Mouse (Mus musculus): ENCODE data around the gene Txnrd2.

The Txnrd2 gene

GRCm38 (mm10) chr16:18394056-18394455 is 32.1 kb upstream of the Txnrd2 start:
- DNase-seq: no peak

- no peak for DNase-seq
Observed at GRCm38 (mm10) chr16:18394777-18395619, 31.2 kb upstream of the Txnrd2 start.

- DNase-seq: no peak
Observed at GRCm38 (mm10) chr16:18395620-18396036, 30.6 kb upstream of the Txnrd2 start.

DNA sequence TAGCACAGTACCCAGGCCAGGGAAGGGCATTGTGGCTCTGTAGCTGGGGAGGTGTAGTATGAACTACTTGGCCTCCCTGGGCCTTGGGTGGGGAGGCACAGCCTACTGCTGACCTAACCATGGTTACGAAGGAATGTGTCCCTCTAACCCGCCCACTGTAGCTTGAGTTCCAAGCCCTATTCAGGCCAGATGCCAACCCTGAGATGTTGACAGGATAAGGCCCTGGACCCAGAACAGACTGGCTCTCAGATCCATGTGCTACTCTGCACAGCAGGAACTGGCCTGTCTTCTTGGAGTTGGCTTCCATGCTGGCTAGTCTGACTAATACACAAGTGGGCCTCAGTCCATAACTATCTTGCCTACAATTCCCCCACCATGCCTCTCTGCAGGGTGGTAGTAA is 30.0 kb upstream of the Txnrd2 start:
- no peak for DNase-seq

GRCm38 (mm10) chr16:18396791-18397621 is 29.2 kb upstream of the Txnrd2 start:
- no peak for DNase-seq

- no peak for DNase-seq
Observed at GRCm38 (mm10) chr16:18400028-18400427, 26.2 kb upstream of the Txnrd2 start.

DNA sequence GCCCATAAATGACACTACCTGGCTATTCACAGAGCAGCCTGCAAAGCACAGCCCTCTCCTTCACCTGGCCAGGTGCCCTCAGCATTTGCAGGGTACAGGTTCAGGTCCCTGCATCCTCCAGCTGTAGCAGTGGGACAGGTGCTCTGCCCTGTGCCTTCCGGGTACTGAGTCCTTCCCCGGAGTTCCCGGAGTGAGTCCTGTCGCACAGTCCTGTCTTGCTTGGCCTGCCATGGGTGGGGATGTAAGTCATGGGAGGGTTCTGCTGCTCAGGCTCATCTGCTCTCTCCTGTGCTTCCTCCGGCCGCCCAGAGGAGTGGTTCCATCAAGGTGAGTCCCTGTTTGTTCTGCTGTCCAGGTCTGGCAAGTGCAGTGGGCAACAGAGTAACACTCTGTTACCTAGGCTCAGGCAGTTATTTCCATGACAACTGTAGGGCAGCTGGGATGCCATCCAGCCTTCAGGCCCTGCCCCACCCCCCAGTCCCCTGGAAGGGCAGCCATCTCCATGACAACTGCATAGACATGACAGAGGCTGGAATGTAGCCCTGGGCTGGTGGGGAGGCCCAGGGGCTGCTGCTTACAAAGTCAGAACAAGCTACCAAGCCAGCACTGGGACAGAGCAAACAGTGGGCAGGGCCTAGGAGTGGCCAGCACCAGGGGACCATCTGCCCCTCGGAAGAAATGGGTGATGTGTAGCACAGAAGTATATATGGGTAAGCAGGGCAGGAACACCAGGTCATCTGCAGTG is 25.5 kb upstream of the Txnrd2 start:
- no peak for DNase-seq

- no peak for DNase-seq
Observed at GRCm38 (mm10) chr16:18403285-18403684, 22.9 kb upstream of the Txnrd2 start.

GRCm38 (mm10) chr16:18405091-18405854 is 20.9 kb upstream of the Txnrd2 start:
- no peak for DNase-seq

DNA sequence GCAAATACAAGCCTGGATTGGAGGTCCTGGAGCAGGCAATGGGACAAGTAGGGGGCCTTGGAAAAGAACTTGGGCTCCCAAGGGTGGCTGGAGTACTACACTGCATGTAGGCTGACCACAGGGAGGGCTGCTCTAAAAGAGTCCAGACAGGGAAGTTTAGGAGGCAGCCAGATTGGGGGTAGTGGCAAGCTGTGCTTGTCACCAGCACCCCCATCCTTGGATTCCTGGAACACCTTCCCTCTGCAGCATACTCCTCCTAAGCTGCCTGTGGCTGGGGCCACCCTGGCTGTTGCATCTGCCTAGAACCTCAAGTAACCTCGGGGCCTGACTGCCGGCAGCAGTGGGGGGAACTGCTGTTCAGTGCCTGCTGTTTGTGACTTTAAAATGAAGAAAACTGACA is 20.3 kb upstream of the Txnrd2 start:
- no peak for DNase-seq

DNA sequence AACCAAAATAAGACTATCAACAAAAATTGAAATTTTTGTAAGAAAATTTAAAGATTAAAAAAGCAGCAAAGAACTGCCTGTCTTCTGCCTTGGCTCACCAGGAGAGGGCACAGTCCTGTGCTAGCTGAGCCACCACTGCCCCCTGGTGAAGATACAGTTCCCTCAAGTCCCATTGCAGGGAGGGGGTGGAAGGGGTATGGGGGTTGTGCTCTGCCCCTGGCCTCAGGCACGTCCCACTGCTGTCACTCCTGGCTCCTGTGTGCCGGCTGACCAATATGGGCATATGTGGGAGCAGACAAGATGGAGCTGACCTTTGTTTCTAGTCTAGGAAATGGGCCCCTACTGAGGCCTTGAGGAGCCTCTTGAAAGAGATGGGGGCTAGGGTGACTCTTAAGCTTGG is 19.9 kb upstream of the Txnrd2 start:
- peak in 1 of 2 experiments; percentile 35 for DNase-seq

DNA sequence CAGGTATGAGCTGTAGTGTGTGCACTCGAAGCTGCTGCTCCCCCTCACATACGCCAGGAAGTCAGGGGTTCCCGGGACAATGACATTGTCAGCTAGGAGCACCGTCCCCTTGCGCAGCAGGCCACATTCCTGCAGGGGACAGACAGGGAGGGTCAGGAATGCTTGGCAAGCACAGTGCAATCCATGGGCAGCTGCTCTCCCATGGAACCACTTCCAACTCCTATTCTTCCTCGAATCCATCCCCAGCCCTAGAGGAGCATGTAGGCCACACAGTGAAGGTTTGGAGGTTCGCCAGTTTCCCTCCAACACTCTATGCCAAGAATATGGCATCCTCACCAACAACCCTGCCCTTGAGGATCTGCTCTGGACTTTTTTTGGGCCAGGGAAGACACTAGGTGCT is 18.3 kb upstream of the Txnrd2 start:
- no peak for DNase-seq

DNA sequence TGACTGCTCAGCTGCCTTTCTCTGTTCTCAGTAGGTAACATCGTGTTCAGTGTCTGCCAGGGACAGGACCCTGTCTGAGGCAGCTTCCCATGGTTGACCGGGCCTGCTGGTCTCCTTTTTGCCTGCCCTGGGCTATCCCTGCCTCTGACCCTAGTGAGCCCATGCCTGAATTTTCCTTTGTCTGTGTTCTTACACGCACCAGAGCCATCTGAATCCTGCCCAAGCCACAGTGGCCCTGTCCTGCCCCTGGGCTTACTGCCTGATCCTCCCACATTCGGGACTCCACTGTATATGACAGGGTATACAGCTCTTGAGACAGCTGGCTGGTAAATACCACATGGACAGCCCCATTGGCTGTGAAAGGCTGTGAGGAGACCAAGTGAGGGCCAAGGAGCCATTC is 16.4 kb upstream of the Txnrd2 start:
- no peak for DNase-seq

DNA sequence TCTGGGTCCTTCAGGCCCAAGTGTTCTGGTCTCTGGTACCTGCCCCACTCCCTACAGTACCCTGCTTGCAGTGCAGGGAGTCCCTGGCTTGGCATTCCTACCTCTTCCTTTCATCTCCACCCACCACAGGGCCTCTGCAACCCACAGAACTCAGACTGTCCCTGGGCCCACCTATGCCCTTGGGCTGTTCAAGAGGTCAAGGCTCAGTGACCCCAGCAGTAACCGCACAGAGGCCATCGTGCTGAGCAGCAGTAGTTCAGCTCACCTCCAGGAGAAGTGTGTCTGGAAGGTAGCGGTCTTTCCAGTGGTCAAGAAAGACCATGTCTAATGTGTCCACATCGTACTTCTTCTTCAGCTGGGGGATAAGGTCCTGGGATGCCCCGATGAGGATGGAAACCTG is 15.8 kb upstream of the Txnrd2 start:
- no peak for DNase-seq

DNA sequence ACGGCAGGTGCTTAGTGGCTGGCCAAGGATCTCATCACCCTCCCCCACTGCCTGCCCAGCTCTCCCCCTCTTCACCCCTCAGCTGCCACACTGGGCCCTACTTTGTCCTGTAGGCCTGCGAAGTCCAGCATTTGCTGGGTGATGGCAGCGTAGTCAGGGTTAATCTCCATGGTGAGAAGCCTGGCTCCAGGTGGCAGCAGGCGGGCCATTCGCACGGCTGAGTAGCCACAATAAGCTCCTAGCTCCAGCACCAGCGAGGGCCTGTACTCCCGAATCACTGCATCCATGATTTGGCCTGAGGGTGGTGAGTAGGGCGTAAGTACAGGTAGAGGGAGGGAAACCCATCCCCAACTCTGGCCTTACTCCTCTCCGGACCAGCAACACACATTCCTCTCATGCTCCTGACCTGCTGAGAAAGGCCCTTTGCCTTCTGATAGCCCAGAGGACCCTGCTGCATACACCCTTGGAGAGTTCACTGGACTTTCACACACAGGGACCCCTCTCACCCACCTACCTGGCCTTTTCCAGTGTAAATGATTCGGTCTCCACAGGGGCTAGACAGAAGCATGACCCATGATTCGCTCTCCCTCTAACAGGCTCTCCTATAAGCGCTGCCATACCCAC is 15.0 kb upstream of the Txnrd2 start:
- no peak for DNase-seq

- DNase-seq: peak; percentile 34 to 38
Observed at GRCm38 (mm10) chr16:18411802-18412476, 14.2 kb upstream of the Txnrd2 start.

GRCm38 (mm10) chr16:18413032-18413816 is 13.0 kb upstream of the Txnrd2 start:
- no peak for DNase-seq

DNA sequence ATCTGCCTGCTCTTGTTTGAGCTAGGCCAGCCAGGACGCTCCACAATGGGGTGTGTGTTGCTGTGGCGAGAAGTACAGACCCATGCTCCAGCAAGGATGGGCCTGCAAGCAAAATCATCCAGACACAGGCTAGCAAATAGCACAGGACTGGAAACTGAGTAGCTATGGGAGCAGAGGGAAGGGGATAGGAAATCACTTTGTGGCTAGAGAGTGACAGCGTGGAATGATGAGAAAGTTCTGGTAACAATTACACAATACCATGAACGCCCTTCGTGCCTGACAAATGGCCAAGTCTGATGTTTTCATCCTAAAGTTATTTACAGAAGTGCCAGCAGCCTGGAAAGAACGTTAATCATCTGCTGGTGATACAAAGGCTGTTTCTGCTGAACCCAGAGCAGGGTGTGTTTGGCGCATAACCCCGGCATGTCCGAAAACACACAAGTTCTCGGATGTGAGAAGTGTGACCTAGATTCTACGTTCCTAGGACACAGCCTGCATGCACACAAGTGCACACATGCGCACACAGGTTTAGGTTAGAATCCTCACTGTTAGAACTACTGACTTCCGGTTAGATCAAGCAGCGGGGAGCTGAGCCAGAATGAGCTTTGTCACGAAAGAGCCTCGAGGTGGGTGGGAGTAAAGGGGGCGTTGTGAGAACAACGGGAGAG is 10.0 kb upstream of the Txnrd2 start:
- DNase-seq: no peak

DNA sequence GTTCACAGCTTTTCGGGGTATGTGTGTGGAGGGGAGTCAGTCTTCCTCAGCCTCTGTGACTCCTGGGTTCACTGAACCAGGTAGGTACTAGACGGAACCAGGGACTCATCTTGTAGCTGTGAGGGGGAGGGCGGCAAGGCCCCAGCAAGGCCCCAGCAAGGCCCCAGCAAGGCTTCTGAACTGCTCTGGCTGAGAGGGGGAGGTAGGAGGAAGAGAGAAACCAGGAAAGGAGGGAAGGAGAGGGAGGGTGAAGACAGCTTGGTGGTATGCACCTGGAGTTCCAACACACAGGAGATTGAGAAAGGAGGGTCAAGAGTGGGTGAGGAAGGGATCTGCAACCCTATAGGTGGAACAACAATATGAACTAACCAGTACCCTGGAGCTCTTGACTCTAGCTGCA is 9.3 kb upstream of the Txnrd2 start:
- DNase-seq: no peak

DNA sequence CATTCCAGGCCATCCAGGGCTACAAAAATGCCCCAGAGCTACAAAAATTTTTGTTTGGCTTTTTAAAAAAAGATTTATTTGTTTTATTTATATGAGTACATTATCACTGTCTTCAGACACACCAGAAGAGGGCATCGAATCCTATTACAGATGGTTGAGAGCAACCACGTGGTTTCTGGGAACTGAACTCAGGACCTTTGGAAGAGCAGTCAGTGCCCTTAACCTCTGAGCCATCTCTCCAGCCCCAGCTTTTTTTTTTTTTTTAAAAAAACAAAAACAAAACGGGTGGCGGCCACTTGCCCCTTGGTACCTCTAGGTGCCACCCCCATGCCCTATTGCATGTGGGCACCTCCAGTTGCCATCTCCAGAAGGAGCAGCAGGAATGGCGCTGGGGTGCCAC is 8.7 kb upstream of the Txnrd2 start:
- no peak for DNase-seq

All from spleen, adult 18-20 months (tissue).